Mouse (Mus musculus) liver, embryonic 16.5 days (tissue): ENCODE data around the gene Stxbp5. TPM values are rescaled to one million over a fixed set of nuclear protein-coding genes. Genes with fewer than 3 reads are reported as not detected.

Experiments used
- ATAC-seq: fragments of 200-750 bp; cut with Nextera tagmentation; 2 replicates; pipeline ENCODE4 v1.8.0; 2017; ENCODE audit warnings: low read depth, mild to moderate bottlenecking, moderate number of reproducible peaks, moderate library complexity
- H3K27ac ChIP-seq: fragments of 300-500 bp; sonication (generic); 2 replicates; pipeline ENCODE4 v1.5.1; 2014; ENCODE audit warnings: mild to moderate bottlenecking, low read length
- H3K27me3 ChIP-seq: fragments of 300-500 bp; sonication (generic); 2 replicates; pipeline ENCODE4 v1.6.1; 2014; ENCODE audit warnings: low read depth, low read length, mixed read lengths; ENCODE audit not compliant: control insufficient read depth, insufficient read depth
- H3K36me3 ChIP-seq: fragments of 300-500 bp; sonication (generic); 2 replicates; pipeline ENCODE4 v1.6.1; 2014; ENCODE audit warnings: mild to moderate bottlenecking; ENCODE audit not compliant: control insufficient read depth, insufficient read depth
- H3K4me1 ChIP-seq: fragments of 300-500 bp; sonication (generic); 2 replicates; pipeline ENCODE4 v1.6.1; 2014; ENCODE audit warnings: low read depth, low read length, mixed read lengths; ENCODE audit not compliant: control insufficient read depth
- H3K4me2 ChIP-seq: fragments of 300-500 bp; sonication (generic); 2 replicates; pipeline ENCODE4 v1.6.1; 2014; ENCODE audit warnings: low read depth, low read length, mixed read lengths
- H3K4me3 ChIP-seq: fragments of 300-500 bp; sonication (generic); 2 replicates; pipeline ENCODE4 v1.5.1; 2014; ENCODE audit warnings: low read depth, mild to moderate bottlenecking, low read length
- H3K9ac ChIP-seq: fragments of 300-500 bp; sonication (generic); 2 replicates; pipeline ENCODE4 v1.6.1; 2014; ENCODE audit warnings: low read depth, low read length
- H3K9me3 ChIP-seq: fragments of 300-500 bp; sonication (generic); replicated peaks from 2 replicates; pipeline ENCODE4 v1.6.1; 2016; ENCODE audit warnings: low read length; ENCODE audit not compliant: control insufficient read depth
- WGBS: fragments of 180-500 bp; shearing (Covaris S2); extraction: QIAGEN DNeasy Blood & Tissue Kit; methylation state at CpG from one replicate; pipeline ENCODE4 v1.1.7; 2014; ENCODE audit not compliant: insufficient replicate concordance; 5-methylcytosine and 5-hydroxymethylcytosine counted together
- polyA plus RNA-seq: library from polyadenylated mRNA; unstranded; fragments of >200 nt; fragmentation: Nextera tagmentation; extraction: Ambion mirVana; gene quantifications from 2 replicates; pipeline ENCODE4 v1.2.1, GENCODE M21; 2015

Gene Stxbp5
- polyA plus RNA-seq, 1 experiment from 2014 or later: 2.2 TPM

DNA sequence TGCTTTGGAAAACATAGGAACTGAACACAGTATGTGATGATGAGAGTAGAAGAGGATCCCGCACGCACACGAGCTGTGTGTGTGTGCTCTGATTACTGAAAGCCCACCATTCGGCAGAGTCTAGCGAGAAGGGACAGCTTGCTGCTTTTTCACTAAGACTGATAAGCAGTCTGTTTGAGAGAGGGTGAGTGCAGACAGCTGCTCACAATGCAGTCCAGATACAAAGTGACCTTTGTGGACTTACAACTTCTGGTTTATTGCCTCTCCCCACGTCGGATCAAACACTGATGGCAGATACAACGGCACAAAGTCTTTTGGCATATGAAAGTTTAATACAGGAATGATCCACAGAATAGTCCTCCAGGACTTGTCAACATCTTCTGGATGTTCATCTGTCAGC, 140.6 kb downstream of the Stxbp5 start:
- 69% methylated on average over 8 of the region's 8 CpGs for WGBS
- Histone ChIP-seq H3K27me3 (no peaks in the 10 kb centered on the region), H3K27ac (no peak overlapping the region), H3K4me2 (no peak overlapping the region), H3K9me3 (no peaks in the 10 kb centered on the region), H3K4me1 (no peaks in the 10 kb centered on the region), H3K4me3 (no peak overlapping the region), H3K36me3 (peaks cover 5% of the 10 kb centered on the region), H3K9ac (no peak overlapping the region)
- no peak for ATAC-seq

DNA sequence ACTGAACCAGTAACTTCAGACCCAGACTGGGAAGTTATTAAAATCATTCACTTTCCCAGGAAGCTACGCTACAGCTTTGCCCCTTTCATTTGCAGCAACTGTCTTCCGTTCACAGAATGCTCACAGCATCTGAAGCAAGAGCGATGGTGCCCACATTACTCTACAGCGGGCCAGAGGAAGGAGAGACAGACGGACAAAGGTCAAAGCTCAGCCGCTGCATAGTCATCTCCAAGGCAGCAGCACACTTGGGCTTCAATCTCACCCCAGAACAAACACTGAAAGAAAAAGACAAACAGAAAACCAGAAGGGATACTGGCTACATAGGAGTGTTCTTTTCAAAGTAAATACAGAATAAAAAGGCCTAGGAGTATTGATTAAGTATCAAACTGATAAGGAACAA, 144.3 kb downstream of the Stxbp5 start:
- no peaks in the 10 kb centered on the region for H3K27me3 ChIP-seq
- no peaks in the 10 kb centered on the region for H3K36me3 ChIP-seq
- ATAC-seq: no peak
- no peak overlapping the region for H3K9ac ChIP-seq
- H3K27ac ChIP-seq: no peak overlapping the region
- 70% methylated on average over 6 of the region's 6 CpGs for WGBS
- H3K4me3 ChIP-seq: no peak overlapping the region
- no peaks in the 10 kb centered on the region for H3K4me1 ChIP-seq
- H3K9me3 ChIP-seq: no peaks in the 10 kb centered on the region
- no peak overlapping the region for H3K4me2 ChIP-seq

GRCm38 (mm10) chr10:9754893-9755541, 145.9 kb downstream of the Stxbp5 start:
- Histone ChIP-seq H3K27ac (no peak overlapping the region), H3K27me3 (no peaks in the 10 kb centered on the region), H3K4me2 (no peak overlapping the region), H3K9me3 (no peaks in the 10 kb centered on the region), H3K9ac (no peak overlapping the region), H3K4me1 (no peaks in the 10 kb centered on the region), H3K4me3 (no peak overlapping the region), H3K36me3 (no peaks in the 10 kb centered on the region)
- no peak for ATAC-seq
- WGBS: 57% methylated on average over 3 of the region's 3 CpGs

DNA sequence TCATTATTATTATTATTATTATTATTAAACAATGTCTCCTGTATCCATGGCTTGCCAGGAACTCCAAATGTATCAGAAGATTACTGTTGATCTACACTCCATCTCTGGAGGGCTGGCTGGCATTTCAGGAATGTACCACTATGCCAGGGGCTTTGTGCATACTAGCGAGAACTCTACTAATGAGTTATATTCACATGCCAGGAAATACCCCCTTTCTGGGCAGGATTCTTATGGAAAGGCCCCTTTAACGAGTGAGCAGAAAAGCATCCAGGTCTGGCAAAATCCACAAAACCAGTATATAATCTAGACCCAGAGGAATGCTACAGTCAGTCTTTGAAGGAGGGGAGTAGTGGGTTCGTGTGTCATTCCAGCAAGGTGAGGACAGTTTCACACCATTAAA, 167.0 kb downstream of the Stxbp5 start:
- 63% methylated on average over 3 of the region's 3 CpGs for WGBS
- no peaks in the 10 kb centered on the region for H3K9me3 ChIP-seq
- no peak overlapping the region for H3K9ac ChIP-seq

GRCm38 (mm10) chr10:9732065-9732749, 168.7 kb downstream of the Stxbp5 start:
- Histone ChIP-seq H3K36me3 (no peaks in the 10 kb centered on the region), H3K4me1 (no peaks in the 10 kb centered on the region), H3K9ac (no peak overlapping the region), H3K27ac (no peak overlapping the region), H3K9me3 (no peaks in the 10 kb centered on the region), H3K4me2 (no peak overlapping the region), H3K4me3 (no peak overlapping the region), H3K27me3 (no peaks in the 10 kb centered on the region)
- 68% methylated on average over 9 of the region's 9 CpGs for WGBS
- no peak for ATAC-seq

More for the DNA sequence above, 167.0 kb downstream of the Stxbp5 start:
- no peaks in the 10 kb centered on the region for H3K4me1 ChIP-seq
- no peaks in the 10 kb centered on the region for H3K27me3 ChIP-seq
- H3K4me3 ChIP-seq: no peak overlapping the region
- no peak overlapping the region for H3K4me2 ChIP-seq
- H3K27ac ChIP-seq: no peak overlapping the region
- no peak for ATAC-seq
- no peaks in the 10 kb centered on the region for H3K36me3 ChIP-seq

DNA sequence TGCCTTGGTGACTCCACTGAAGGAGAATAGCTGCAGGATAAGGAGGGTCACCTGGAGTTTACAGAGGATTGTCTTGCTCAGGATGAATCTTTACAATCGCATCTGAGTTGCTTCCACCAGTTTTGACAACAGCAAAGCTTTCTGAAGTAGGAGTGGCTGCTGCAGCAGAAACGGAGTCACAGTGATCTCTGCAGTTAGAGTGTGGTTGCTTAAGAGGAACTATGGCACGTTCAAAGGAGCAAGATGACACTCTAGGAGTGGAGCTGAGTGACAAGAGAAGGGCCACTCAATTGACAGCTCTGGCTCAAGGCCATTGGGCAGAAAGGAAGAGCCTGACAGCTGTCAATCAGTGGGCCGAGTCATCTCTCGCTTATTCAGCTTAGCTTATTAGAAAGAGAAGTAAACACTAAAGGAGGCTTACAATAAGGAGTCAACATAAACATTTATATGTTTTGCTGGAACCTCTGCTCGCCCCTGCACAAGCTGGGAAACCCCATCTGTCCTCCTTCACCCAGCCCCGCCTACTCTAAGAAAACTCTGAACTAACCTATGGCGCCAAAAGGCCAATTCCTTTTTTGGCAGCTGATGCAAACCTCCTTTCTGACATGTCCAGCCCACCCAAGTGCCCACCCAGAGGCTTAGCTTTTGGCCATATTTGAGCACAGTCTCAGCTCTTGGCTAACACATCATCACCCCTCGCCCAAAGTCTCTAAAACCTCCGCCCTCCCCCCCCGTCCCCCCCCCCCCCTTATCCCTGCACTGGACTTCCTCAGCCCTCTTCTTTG, 178.2 kb downstream of the Stxbp5 start:
- Histone ChIP-seq H3K4me1 (no peaks in the 10 kb centered on the region), H3K36me3 (no peaks in the 10 kb centered on the region), H3K4me2 (no peak overlapping the region), H3K27ac (no peak overlapping the region), H3K9ac (no peak overlapping the region), H3K4me3 (no peak overlapping the region), H3K9me3 (no peaks in the 10 kb centered on the region), H3K27me3 (no peaks in the 10 kb centered on the region)
- no peak for ATAC-seq
- 60% methylated on average over 11 of the region's 11 CpGs for WGBS

- WGBS: 42% methylated on average over 5 of the region's 5 CpGs
- Histone ChIP-seq H3K9me3 (no peaks in the 10 kb centered on the region), H3K27me3 (no peaks in the 10 kb centered on the region), H3K4me2 (no peak overlapping the region), H3K4me3 (no peak overlapping the region), H3K4me1 (no peaks in the 10 kb centered on the region), H3K27ac (no peak overlapping the region), H3K36me3 (no peaks in the 10 kb centered on the region), H3K9ac (no peak overlapping the region)
- ATAC-seq: no peak
Observed at GRCm38 (mm10) chr10:9720027-9720426, 180.9 kb downstream of the Stxbp5 start.

DNA sequence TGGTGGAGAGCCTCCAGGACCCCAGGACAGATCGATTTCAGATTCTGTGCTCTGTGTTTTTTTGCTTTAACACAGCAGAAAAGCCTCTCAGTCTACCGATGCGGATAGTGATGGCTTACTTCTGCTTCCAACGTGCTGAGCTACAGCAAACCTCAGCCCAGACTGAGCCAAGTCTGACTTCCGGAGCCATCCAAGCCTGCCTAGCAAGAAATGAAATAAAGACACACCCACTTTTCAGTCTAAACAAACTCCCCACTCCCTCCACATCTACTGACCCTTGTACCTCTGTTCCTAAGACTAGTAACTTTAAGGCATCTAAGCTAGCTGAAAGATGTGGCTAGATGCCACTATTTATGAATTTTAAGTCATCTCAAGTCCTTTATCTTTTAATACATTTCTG, 182.8 kb downstream of the Stxbp5 start:
- 32% methylated on average over 5 of the region's 5 CpGs for WGBS

More for the DNA sequence above, 182.8 kb downstream of the Stxbp5 start:
- no peak for ATAC-seq
- Histone ChIP-seq H3K4me3 (no peak overlapping the region), H3K4me2 (no peak overlapping the region), H3K27me3 (no peaks in the 10 kb centered on the region), H3K4me1 (no peaks in the 10 kb centered on the region), H3K27ac (no peak overlapping the region), H3K9me3 (no peaks in the 10 kb centered on the region), H3K9ac (no peak overlapping the region), H3K36me3 (no peaks in the 10 kb centered on the region)
